Mouse (Mus musculus) lung, embryonic 14.5 days (tissue): ENCODE results near the gene Vmn1r39. TPM values are rescaled to one million over a fixed set of nuclear protein-coding genes. Genes with fewer than 3 reads are reported as not detected.
A peak's percentile ranks its signal among the peaks of the same experiment; 100 is the strongest.
"Not testable (repeated sequence)": the region's sequence is repeated elsewhere in the genome, so short reads cannot be mapped to it uniquely, and the experiment has no call there.

Source experiments
- ATAC-seq: fragments of 200-750 bp; cut with Nextera tagmentation; 2 replicates; pipeline ENCODE4 v1.8.0; 2017; ENCODE audit warnings: mild to moderate bottlenecking, moderate TSS enrichment, moderate library complexity; ENCODE audit not compliant: insufficient read depth
- DNase-seq: peaks from one replicate; pipeline ENCODE4 v3.0.0-alpha.2; 2015
- H3K27ac ChIP-seq: fragments of 300-500 bp; sonication (generic); 2 replicates; pipeline ENCODE4 v1.5.1; 2014; ENCODE audit warnings: low read depth, mild to moderate bottlenecking, moderate library complexity
- H3K27me3 ChIP-seq: fragments of 300-500 bp; sonication (generic); 2 replicates; pipeline ENCODE4 v1.6.1; 2014; ENCODE audit warnings: low read length, control low read depth; ENCODE audit not compliant: insufficient read depth
- H3K36me3 ChIP-seq: fragments of 300-500 bp; sonication (generic); 2 replicates; pipeline ENCODE4 v1.6.1; 2014; ENCODE audit warnings: control low read depth; ENCODE audit not compliant: insufficient read depth
- H3K4me1 ChIP-seq: fragments of 300-500 bp; sonication (generic); 2 replicates; pipeline ENCODE4 v1.6.1; 2014; ENCODE audit warnings: antibody characterized with exemption, control low read depth; ENCODE audit not compliant: insufficient read depth
- H3K4me2 ChIP-seq: fragments of 300-500 bp; sonication (generic); 2 replicates; pipeline ENCODE4 v1.6.1; 2014; ENCODE audit warnings: mild to moderate bottlenecking
- H3K4me3 ChIP-seq: fragments of 300-500 bp; sonication (generic); 2 replicates; pipeline ENCODE4 v1.5.1; 2014; ENCODE audit warnings: low read depth, low read length
- H3K9ac ChIP-seq: fragments of 300-500 bp; sonication (generic); 2 replicates; pipeline ENCODE4 v1.6.1; 2014
- H3K9me3 ChIP-seq: fragments of 300-500 bp; sonication (generic); 2 replicates; pipeline ENCODE4 v1.6.1; 2016; ENCODE audit warnings: low read depth, low read length, control low read depth
- CTCF ChIP-seq: IDR thresholded peaks from 2 replicates; pipeline ENCODE4 v1.5.1; 2016; ENCODE audit warnings: antibody characterized with exemption, low read depth
- WGBS: fragments of 180-500 bp; shearing (Covaris S2); extraction: QIAGEN DNeasy Blood & Tissue Kit; methylation state at CpG from one replicate; pipeline ENCODE4 v1.1.7; 2014; 5-methylcytosine and 5-hydroxymethylcytosine counted together
- polyA plus RNA-seq: library from polyadenylated mRNA; unstranded; fragments of >200 nt; fragmentation: Nextera tagmentation; extraction: Ambion mirVana; gene quantifications from 2 replicates; pipeline ENCODE4 v1.2.1, GENCODE M21; 2014

Gene Vmn1r39
- not detected in 2 replicates for polyA plus RNA-seq

- DNase-seq = no peak
- WGBS = 79% methylated on average over 2 of the region's 2 CpGs
- H3K4me2 ChIP-seq = no peak within 1 kb of the TSS
- no peaks in the 10 kb centered on the region for H3K4me1 ChIP-seq
- no peak within 1 kb of the TSS for H3K9ac ChIP-seq
- H3K9me3 ChIP-seq = no peaks in the 10 kb centered on the region
- H3K27me3 ChIP-seq = no peaks in the 10 kb centered on the region
- TF ChIP-seq CTCF = no peak
- no peak for ATAC-seq
- no peak within 1 kb of the TSS for H3K27ac ChIP-seq
- no peak within 1 kb of the TSS for H3K4me3 ChIP-seq
- no peaks in the 10 kb centered on the region for H3K36me3 ChIP-seq
Observed at GRCm38 (mm10) chr6:66810509-66810908, at the start of gene Vmn1r39. TSS of gene Vmn1r39 (minus strand) at chr6:66810609.

- TF ChIP-seq CTCF = no peak
- DNase-seq (no peak), ATAC-seq (no peak)
- H3K9ac ChIP-seq = no peak overlapping the region
- H3K4me3 ChIP-seq = no peak overlapping the region
- H3K9me3 ChIP-seq = no peaks in the 10 kb centered on the region
- H3K27me3 ChIP-seq = no peaks in the 10 kb centered on the region
- no peak overlapping the region for H3K27ac ChIP-seq
- H3K36me3 ChIP-seq = no peaks in the 10 kb centered on the region
- H3K4me1 ChIP-seq = no peaks in the 10 kb centered on the region
- H3K4me2 ChIP-seq = no peak overlapping the region
Observed at GRCm38 (mm10) chr6:66859391-66859790, 49.0 kb upstream of the Vmn1r39 start.

GRCm38 (mm10) chr6:66858356-66858755 lies 47.9 kb upstream of the Vmn1r39 start:
- TF ChIP-seq CTCF = no peak
- H3K4me1 ChIP-seq = no peaks in the 10 kb centered on the region
- no peaks in the 10 kb centered on the region for H3K36me3 ChIP-seq
- DNase-seq = no peak
- ATAC-seq = no peak
- no peak overlapping the region for H3K27ac ChIP-seq
- no peak overlapping the region for H3K4me2 ChIP-seq
- no peaks in the 10 kb centered on the region for H3K9me3 ChIP-seq
- no peaks in the 10 kb centered on the region for H3K27me3 ChIP-seq
- H3K9ac ChIP-seq = no peak overlapping the region
- WGBS = 87% methylated on average over 1 of the region's 1 CpGs
- H3K4me3 ChIP-seq = no peak overlapping the region

- Histone ChIP-seq H3K36me3 (no peaks in the 10 kb centered on the region), H3K9ac (no peak overlapping the region), H3K27ac (no peak overlapping the region), H3K27me3 (no peaks in the 10 kb centered on the region), H3K4me3 (no peak overlapping the region), H3K4me2 (no peak overlapping the region), H3K9me3 (no peaks in the 10 kb centered on the region), H3K4me1 (no peaks in the 10 kb centered on the region)
- DNase-seq (no peak), ATAC-seq (no peak)
- no peak for TF ChIP-seq CTCF
Observed at GRCm38 (mm10) chr6:66856236-66856635, 45.8 kb upstream of the Vmn1r39 start.

GRCm38 (mm10) chr6:66848936-66849335 lies 38.5 kb upstream of the Vmn1r39 start:
- Histone ChIP-seq H3K27ac (no peak overlapping the region), H3K9me3 (no peaks in the 10 kb centered on the region), H3K4me1 (no peaks in the 10 kb centered on the region), H3K36me3 (no peaks in the 10 kb centered on the region), H3K9ac (no peak overlapping the region), H3K4me3 (no peak overlapping the region), H3K4me2 (no peak overlapping the region), H3K27me3 (no peaks in the 10 kb centered on the region)
- no peak for TF ChIP-seq CTCF
- WGBS = 10% methylated on average over 4 of the region's 4 CpGs
- DNase-seq (peak; percentile 25), ATAC-seq (no peak)

GRCm38 (mm10) chr6:66840631-66841030 lies 30.2 kb upstream of the Vmn1r39 start:
- DNase-seq = peak; percentile 76
- not testable (repeated sequence) for H3K9ac ChIP-seq, ATAC-seq, H3K4me3 ChIP-seq, H3K4me1 ChIP-seq, H3K9me3 ChIP-seq, H3K27ac ChIP-seq, H3K36me3 ChIP-seq, H3K4me2 ChIP-seq, H3K27me3 ChIP-seq
- WGBS = 5% methylated on average over 1 of the region's 1 CpGs
- TF ChIP-seq CTCF = peak; percentile 59

- Histone ChIP-seq H3K36me3 (no peaks in the 10 kb centered on the region), H3K4me2 (no peak overlapping the region), H3K27ac (no peak overlapping the region), H3K9ac (no peak overlapping the region), H3K4me3 (no peak overlapping the region), H3K4me1 (no peaks in the 10 kb centered on the region), H3K9me3 (no peaks in the 10 kb centered on the region), H3K27me3 (no peaks in the 10 kb centered on the region)
- ATAC-seq (no peak), DNase-seq (peak; percentile 13)
- 0 out of 2 replicates have a peak, but pooled peaks have one; percentile 15 for TF ChIP-seq CTCF
Observed at GRCm38 (mm10) chr6:66836932-66837331, 26.5 kb upstream of the Vmn1r39 start.

GRCm38 (mm10) chr6:66806311-66806710 lies 4.1 kb downstream of the Vmn1r39 start:
- Histone ChIP-seq H3K9ac (no peak overlapping the region), H3K36me3 (no peaks in the 10 kb centered on the region), H3K4me3 (no peak overlapping the region), H3K4me2 (no peak overlapping the region), H3K27me3 (no peaks in the 10 kb centered on the region), H3K9me3 (no peaks in the 10 kb centered on the region), H3K27ac (no peak overlapping the region), H3K4me1 (no peaks in the 10 kb centered on the region)
- no peak for TF ChIP-seq CTCF
- 67% methylated on average over 1 of the region's 1 CpGs for WGBS
- DNase-seq (no peak), ATAC-seq (no peak)
